Mouse (Mus musculus): ENCODE measurements around the gene Ndufb6. TPM values are rescaled to one million over a fixed set of nuclear protein-coding genes. Genes with fewer than 3 reads are reported as not detected.

The Ndufb6 gene
- 315 TPM for polyA plus RNA-seq (2014; fragmentation: Illumina TruSeq; extraction: RNeasy Lipid Tissue Mini Kit (QIAGEN cat#74804); ENCODE audit: low replicate concordance)

DNA sequence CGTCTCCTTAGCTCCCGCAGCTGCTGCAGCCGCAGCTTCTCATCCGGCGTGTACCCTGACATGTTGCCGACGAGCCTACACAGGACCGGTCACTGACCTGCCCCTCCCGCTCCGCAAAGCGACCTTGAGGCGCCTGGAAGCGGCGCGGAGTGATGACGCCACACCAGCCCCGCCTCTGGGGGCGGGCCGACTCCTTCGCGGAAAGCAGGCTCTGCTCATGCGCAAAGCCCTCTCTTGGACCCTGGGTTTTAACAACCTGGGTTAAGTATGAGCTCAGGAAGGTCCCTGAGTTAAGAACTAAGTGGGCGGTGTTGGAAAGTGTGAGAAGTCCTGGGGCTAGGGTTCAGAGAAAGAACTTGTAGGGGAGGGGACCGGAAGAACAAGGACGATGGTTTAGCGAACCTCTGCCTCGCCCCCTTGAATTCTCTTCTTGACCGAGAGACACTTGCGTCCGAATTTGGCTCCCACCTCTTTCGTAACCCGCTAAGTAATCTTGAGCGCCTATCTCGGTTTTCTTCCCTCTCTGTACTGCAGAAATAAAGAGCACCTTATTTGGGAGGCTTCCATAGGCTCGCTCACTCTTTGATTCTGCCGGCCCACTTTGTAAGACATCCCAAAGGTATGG lies at the start of gene Ndufb6:
Ndufb6 (minus strand) TSS at position 146 of the 625 bp plus-strand sequence.

DNA sequence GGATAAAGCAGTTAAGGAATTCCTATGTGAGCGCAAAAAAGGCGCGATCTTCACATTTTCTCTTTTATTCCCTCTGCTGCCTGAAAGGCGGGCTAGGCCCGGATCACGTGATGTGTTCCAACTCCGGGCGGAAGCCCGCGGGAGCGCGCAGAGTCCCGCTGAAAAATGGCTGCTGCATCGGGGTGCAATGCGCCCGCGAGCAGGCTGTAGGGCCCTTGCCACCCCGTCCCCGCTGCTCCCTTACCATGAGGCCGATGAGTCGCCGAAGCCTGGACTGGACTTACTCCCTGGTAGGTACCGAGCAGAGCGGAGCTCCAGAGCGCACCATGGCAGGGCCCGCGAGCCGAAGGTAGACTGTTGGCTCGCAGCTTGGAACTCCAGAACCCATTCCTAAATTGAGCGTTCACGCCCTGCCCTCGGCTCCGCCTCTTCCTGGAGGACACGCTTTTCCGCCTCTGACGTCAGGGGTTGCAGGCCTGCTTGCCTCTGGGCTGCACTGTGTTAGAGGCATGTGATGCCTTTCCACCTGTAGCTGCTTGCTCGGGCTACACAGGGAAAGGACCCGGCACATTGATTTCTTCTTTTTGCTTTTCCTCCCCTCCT lies 9.7 kb downstream of the Ndufb6 start, which contains the start of the genes Smim27 and Topors:
Smim27 (plus strand) TSS at position 150 of the 603 bp plus-strand sequence.
Topors (minus strand) TSS at position 421 of the 603 bp plus-strand sequence.

DNA sequence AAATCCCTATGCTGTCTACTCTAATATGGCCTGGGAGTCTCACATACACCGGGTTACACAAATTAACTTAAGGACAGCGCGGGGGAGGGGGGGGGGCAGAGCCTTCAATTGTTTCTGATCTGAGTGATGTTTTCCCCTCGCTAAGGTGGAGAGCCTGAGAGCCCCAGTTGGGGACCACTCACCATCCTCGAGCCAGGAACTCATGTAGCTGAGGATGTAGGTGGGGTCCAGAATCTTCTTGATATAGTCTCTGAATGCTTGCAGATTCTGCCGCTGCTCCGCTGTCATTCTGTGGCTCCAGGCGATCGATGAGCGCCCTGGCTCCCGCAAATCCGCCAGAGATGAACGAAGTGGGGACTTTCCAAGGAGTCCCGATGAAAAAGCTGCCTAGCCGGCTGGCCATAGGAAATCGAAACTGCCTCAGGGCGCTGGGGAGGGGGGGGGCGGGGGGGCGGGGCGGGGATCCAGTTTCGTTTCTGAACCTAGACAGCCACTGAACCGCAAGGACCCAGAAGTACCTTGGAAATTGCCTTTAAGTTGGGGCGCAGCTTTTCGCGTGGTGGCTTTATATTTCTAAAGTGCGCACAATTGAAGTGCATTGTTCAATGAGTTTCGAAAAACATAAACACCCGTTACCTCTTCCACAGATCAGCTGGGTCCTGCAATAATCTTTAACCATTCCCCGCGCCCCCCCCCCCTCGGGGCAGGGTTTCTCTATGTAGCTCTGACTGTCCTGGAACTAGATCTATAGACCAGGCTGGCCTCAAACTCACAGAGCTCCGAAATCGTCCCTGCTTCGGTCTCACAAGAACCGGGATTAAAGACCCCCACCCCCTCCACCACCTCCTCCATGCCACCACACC lies 39.6 kb downstream of the Ndufb6 start, which contains the start of gene Ddx58:
Ddx58 (minus strand) TSS at position 420 of the 863 bp plus-strand sequence.

Other genes starting within 250 kb of the Ndufb6 start
- gene Aco1, start 136.3 kb downstream of the Ndufb6 start, polyA plus RNA-seq (2014; fragmentation: Illumina TruSeq; extraction: RNeasy Lipid Tissue Mini Kit (QIAGEN cat#74804); ENCODE audit: low replicate concordance): 118 TPM
- gene Ddx58, start 39.6 kb downstream of the Ndufb6 start, polyA plus RNA-seq (2014; fragmentation: Illumina TruSeq; extraction: RNeasy Lipid Tissue Mini Kit (QIAGEN cat#74804); ENCODE audit: low replicate concordance): 84.5 TPM
- 23.4 TPM for gene Smim27, start 9.8 kb downstream of the Ndufb6 start, polyA plus RNA-seq (2014; fragmentation: Illumina TruSeq; extraction: RNeasy Lipid Tissue Mini Kit (QIAGEN cat#74804); ENCODE audit: low replicate concordance)
- 39.8 TPM for gene Topors, start 9.6 kb downstream of the Ndufb6 start, polyA plus RNA-seq (2014; fragmentation: Illumina TruSeq; extraction: RNeasy Lipid Tissue Mini Kit (QIAGEN cat#74804); ENCODE audit: low replicate concordance)
- 0.30 TPM for gene Tmem215, start 192.8 kb upstream of the Ndufb6 start, polyA plus RNA-seq (2014; fragmentation: Illumina TruSeq; extraction: RNeasy Lipid Tissue Mini Kit (QIAGEN cat#74804); ENCODE audit: low replicate concordance)